Comparison of ENCODE assay signal across 25 mouse cellular contexts in genomic region chr4:64811974-64812373, GRCm38 (mm10).
A peak's percentile ranks its signal among the peaks of the same experiment; 100 is the strongest.
DNase-seq lines count a peak whose midpoint lies in the region; ATAC-seq and TF ChIP-seq lines count a peak whose summit lies in the region.
"Had no signal": no experiment of that assay in that cellular context is flagged by ENCODE, and none has a peak within 500 bp of the region (broad histone marks: within the 10 kb centered on the region; RNA-seq: fewer than 3 reads in every experiment).

No protein-coding gene starts in this region.

- no peaks in the 10 kb centered on the region for H3K36me3 ChIP-seq in kidney, embryonic 16.5 days (ENCODE audit: insufficient read depth, low read length)
- H3K36me3 ChIP-seq: embryonic facial prominence, embryonic 13.5 days; limb, embryonic 10.5 days; limb, embryonic 15.5 days; midbrain, embryonic 15.5 days had no signal

- H3K4me1 ChIP-seq in kidney, embryonic 16.5 days (ENCODE audit: insufficient read depth, low read length): peaks cover 11% of the 10 kb centered on the region; the same call in 1 of the 2 replicates
- H3K4me1 ChIP-seq: limb, embryonic 15.5 days; midbrain, embryonic 15.5 days had no signal

- DNase-seq in adrenal gland, adult 2 months: peak; percentile 30
- no peak for DNase-seq in adrenal gland, adult 8-10 months
- DNase-seq in kidney, adult 18-20 months: peak; percentile 37
- peak; percentile 57 to 83 for DNase-seq in kidney, postnatal 36 days
- DNase-seq in gastrocnemius, adult 2 months: no peak
- no peak for DNase-seq in heart, postnatal 25 days (ENCODE audit: low spot score)
- no peak for DNase-seq in heart, postnatal 10 days
- DNase-seq: adrenal gland, postnatal 25 days; cerebellum, adult 11-12 months; cerebellum, postnatal 10 days; gastrocnemius, postnatal 10 days; layer of hippocampus, adult 9-11 months; lung, embryonic 14.5 days; lung, postnatal 14 days; right cerebral cortex, postnatal 25 days; thymus, postnatal 36 days had no signal

- H3K27me3 ChIP-seq in kidney, embryonic 16.5 days (ENCODE audit: insufficient read depth, low read length): no peaks in the 10 kb centered on the region
- H3K27me3 ChIP-seq: CH12.LX; embryonic facial prominence, embryonic 13.5 days; limb, embryonic 15.5 days; midbrain, embryonic 15.5 days had no signal

- H3K9ac ChIP-seq in kidney, embryonic 16.5 days (replicated peaks; ENCODE audit: low read length): no peak overlapping the region
- H3K9ac ChIP-seq: embryonic facial prominence, embryonic 13.5 days; limb, embryonic 15.5 days; liver, embryonic 14.5 days; lung, embryonic 14.5 days; midbrain, embryonic 15.5 days had no signal

- intact Hi-C loops in gastrocnemius, adult 2 months (cut with DNase I): no loop called here
- intact Hi-C loops in heart, postnatal 25 days (cut with DNase I): no loop called here
- intact Hi-C loops in heart, postnatal 10 days (cut with DNase I): no loop called here

- H3K4me2 ChIP-seq in kidney, embryonic 16.5 days (replicated peaks; ENCODE audit: low read depth, low read length): no peak overlapping the region
- H3K4me2 ChIP-seq: embryonic facial prominence, embryonic 13.5 days; heart, embryonic 11.5 days; limb, embryonic 15.5 days; lung, embryonic 14.5 days; midbrain, embryonic 15.5 days had no signal

- no peaks in the 10 kb centered on the region for H3K9me3 ChIP-seq in kidney, embryonic 16.5 days (ENCODE audit: low read length)
- H3K9me3 ChIP-seq: embryonic facial prominence, embryonic 13.5 days; limb, embryonic 10.5 days; limb, embryonic 15.5 days; midbrain, embryonic 15.5 days had no signal

- peak; percentile 91 for ATAC-seq in kidney, embryonic 16.5 days (ENCODE audit: low FRiP score, low TSS enrichment)
- ATAC-seq: forebrain, embryonic 16.5 days; midbrain, embryonic 15.5 days had no signal

- TF ChIP-seq CTCF in gastrocnemius, adult 2 months (IDR thresholded peaks at IDR 0.05): no peak

- no peak overlapping the region for H3K27ac ChIP-seq in kidney, embryonic 16.5 days (ENCODE audit: low read length)
- no peak overlapping the region for H3K27ac ChIP-seq in gastrocnemius, adult 2 months
- H3K27ac ChIP-seq: embryonic facial prominence, embryonic 13.5 days; limb, embryonic 10.5 days; limb, embryonic 15.5 days; liver, embryonic 14.5 days; midbrain, embryonic 15.5 days had no signal

- H3K4me3 ChIP-seq in kidney, embryonic 16.5 days (ENCODE audit: low read length): no peak overlapping the region
- no peak overlapping the region for H3K4me3 ChIP-seq in gastrocnemius, adult 2 months
- H3K4me3 ChIP-seq: embryonic facial prominence, embryonic 13.5 days; limb, embryonic 10.5 days; limb, embryonic 15.5 days; midbrain, embryonic 15.5 days had no signal

Comparison
In these comparisons a context has a peak if more than half of its experiments do, and no peak if none do; other contexts are left out.
1. DNase-seq: peak in adrenal gland, adult 2 months (single experiment), kidney, adult 18-20 months (single experiment) and kidney, postnatal 36 days (2 of 2); none in adrenal gland, adult 8-10 months (single experiment), gastrocnemius, adult 2 months (single experiment), heart, postnatal 25 days (single experiment) and heart, postnatal 10 days (0 of 2).